Mouse (Mus musculus) G1E (cell line): ENCODE measurements around the gene Tagln.

ENCODE experiments used
- CTCF ChIP-seq: IDR thresholded peaks from 2 replicates; pipeline ENCODE4 v1.5.1; 2012; ENCODE audit warnings: low read depth, low read length, inconsistent platforms, mixed read lengths
- GATA1 ChIP-seq: IDR thresholded peaks from 2 replicates; pipeline ENCODE4 v1.6.1; 2012; ENCODE audit warnings: borderline replicate concordance, low read length, inconsistent platforms, mixed read lengths
- GATA2 ChIP-seq: IDR thresholded peaks from 2 replicates; pipeline ENCODE4 v1.6.1; 2012; ENCODE audit warnings: low read depth, low read length, inconsistent platforms, borderline replicate concordance
- POLR2AphosphoS5 ChIP-seq: IDR thresholded peaks from 2 replicates; pipeline ENCODE4 v1.6.1; 2012; ENCODE audit warnings: low read depth, low read length, inconsistent platforms; ENCODE audit not compliant: insufficient replicate concordance
- TAL1 ChIP-seq: conservative IDR thresholded peaks from 2 replicates; pipeline ENCODE4 v1.6.1; 2012; ENCODE audit warnings: low read depth, low read length, inconsistent platforms, mixed read lengths

DNA sequence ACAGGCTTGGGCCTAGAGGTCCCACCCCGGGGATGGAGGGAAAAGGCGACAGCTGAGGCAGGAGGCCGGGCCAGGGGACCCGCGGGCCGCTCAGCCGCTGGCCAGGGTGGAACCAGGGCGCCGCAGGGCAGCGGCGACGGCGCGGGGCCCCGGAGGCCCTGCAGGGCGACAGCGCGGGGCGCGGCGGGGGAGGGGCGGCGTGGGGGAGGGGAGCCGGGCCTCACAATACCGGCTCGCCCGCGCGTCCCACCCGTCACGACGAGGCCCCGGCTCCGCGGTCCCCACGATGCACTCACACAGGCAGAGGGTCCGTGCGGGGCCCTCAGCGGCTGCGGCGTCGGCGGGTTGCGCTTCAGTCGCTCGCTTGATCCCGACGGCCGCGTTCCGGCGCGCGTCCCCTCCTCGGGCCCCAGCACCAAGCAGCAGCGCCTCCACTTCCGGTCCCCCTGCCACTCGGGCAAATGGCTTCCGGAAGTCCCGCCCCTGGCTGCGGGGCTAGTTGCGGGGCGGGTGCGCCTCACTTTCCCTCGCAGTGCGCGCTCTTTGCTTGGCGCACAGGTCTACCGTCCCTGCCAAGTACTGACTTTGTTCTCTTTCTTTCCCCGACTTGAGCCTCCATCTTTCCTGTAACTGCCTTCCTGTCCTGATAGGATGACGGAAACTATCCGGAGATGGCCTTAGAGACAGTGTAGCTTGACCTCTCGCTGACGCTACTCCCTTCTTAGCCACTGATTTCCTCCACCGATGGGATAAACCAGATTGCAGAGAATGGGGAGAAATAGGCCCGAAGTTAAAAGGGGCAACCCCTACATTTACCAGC lies 48.8 kb upstream of the Tagln start:
- TF ChIP-seq GATA1: no peak
- no peak for TF ChIP-seq CTCF
- TF ChIP-seq TAL1: no peak
- TF ChIP-seq GATA2: no peak
- no peak for TF ChIP-seq POLR2AphosphoS5
